Mouse (Mus musculus): Measurements from ENCODE around the gene Gm13694. TPM values are rescaled to one million over a fixed set of nuclear protein-coding genes. Genes with fewer than 3 reads are reported as not detected.

The Gm13694 gene
- 1 to 10 TPM; 2.8 to 3.5 TPM for total RNA-seq (2023)

GRCm38 (mm10) chr2:83978633-83979032, at the start of gene Gm13694:
Gene Gm13694 (plus strand): TSS chr2:83978933.

GRCm38 (mm10) chr2:83940931-83941361, 37.8 kb upstream of the Gm13694 start, which contains the start of gene Zswim2:
Gene Zswim2 (minus strand): TSS chr2:83941228.

GRCm38 (mm10) chr2:83955393-83955792, 23.3 kb upstream of the Gm13694 start, which contains the start of gene Gm13698:
Gene Gm13698 (plus strand): TSS chr2:83955693.

GRCm38 (mm10) chr2:83961203-83961602, 17.5 kb upstream of the Gm13694 start, which contains the start of gene Gm13693:
Gene Gm13693 (plus strand): TSS chr2:83961503.

GRCm38 (mm10) chr2:83967013-83967412, 11.7 kb upstream of the Gm13694 start, which contains the start of gene Gm13695:
Gene Gm13695 (plus strand): TSS chr2:83967313.

DNA sequence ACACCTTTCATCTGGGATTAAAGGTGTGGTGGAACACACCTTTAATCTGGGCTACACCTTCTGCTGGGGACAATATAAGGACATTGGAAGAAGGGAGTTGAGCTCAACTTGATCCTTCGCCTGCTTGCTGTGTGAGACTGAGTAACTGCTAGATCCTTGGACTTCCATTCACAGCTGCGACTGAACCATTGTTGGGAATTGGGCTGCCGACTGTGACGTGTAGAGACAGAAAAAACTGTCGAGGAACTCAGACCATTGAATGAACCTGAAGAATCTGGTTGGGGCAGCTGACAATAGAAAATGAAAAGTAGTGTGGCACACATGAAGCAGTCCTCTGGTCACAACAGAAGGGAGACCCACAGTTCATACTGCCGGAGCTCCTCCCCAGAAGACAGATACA, 5.9 kb upstream of the Gm13694 start, which contains the start of gene Gm13696:
TSS of gene Gm13696 (plus strand) at position 301 of the 400 bp plus-strand sequence.

DNA sequence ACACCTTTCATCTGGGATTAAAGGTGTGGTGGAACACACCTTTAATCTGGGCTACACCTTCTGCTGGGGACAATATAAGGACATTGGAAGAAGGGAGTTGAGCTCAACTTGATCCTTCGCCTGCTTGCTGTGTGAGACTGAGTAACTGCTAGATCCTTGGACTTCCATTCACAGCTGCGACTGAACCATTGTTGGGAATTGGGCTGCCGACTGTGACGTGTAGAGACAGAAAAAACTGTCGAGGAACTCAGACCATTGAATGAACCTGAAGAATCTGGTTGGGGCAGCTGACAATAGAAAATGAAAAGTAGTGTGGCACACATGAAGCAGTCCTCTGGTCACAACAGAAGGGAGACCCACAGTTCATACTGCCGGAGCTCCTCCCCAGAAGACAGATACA, 5.7 kb downstream of the Gm13694 start, which contains the start of gene Gm13697:
TSS of gene Gm13697 (plus strand) at position 301 of the 400 bp plus-strand sequence.

DNA sequence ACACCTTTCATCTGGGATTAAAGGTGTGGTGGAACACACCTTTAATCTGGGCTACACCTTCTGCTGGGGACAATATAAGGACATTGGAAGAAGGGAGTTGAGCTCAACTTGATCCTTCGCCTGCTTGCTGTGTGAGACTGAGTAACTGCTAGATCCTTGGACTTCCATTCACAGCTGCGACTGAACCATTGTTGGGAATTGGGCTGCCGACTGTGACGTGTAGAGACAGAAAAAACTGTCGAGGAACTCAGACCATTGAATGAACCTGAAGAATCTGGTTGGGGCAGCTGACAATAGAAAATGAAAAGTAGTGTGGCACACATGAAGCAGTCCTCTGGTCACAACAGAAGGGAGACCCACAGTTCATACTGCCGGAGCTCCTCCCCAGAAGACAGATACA, 11.5 kb downstream of the Gm13694 start, which contains the start of gene Gm13691:
TSS of gene Gm13691 (plus strand) at position 301 of the 400 bp plus-strand sequence.

Other genes starting within 250 kb of the Gm13694 start
- gene Fam171b, start 166.3 kb upstream of the Gm13694 start, total RNA-seq (2023), result under 1 TPM; 0.58 to 0.86 TPM
- gene Zswim2, start 37.7 kb upstream of the Gm13694 start, total RNA-seq (2023), result not detected
- 1 to 10 TPM; 2.8 to 3.5 TPM for gene Gm13698, start 23.2 kb upstream of the Gm13694 start, total RNA-seq (2023)
- gene Gm13693, start 17.4 kb upstream of the Gm13694 start, total RNA-seq (2023), result 1 to 10 TPM; 2.8 to 3.5 TPM
- gene Gm13695, start 11.6 kb upstream of the Gm13694 start, total RNA-seq (2023), result 1 to 10 TPM in 1 of 2 experiments, not detected in 1; 8.5 TPM
- 1 to 10 TPM; 2.8 to 3.5 TPM for gene Gm13696, start 5.8 kb upstream of the Gm13694 start, total RNA-seq (2023)
- gene Gm13697, start 5.8 kb downstream of the Gm13694 start, total RNA-seq (2023), result 1 to 10 TPM; 2.8 to 3.5 TPM
- 1 to 10 TPM; 2.8 to 3.5 TPM for gene Gm13691, start 11.6 kb downstream of the Gm13694 start, total RNA-seq (2023)

All from T-cell, adult 66 days (primary cell).